Mouse (Mus musculus) C2C12 (cell line): Measurements from ENCODE around the gene Lzts2. TPM values are rescaled to one million over a fixed set of nuclear protein-coding genes. Genes with fewer than 3 reads are reported as not detected.
A peak's percentile ranks its signal among the peaks of the same experiment; 100 is the strongest.

ENCODE experiments used
- H3K27me3 ChIP-seq: one replicate; pipeline ENCODE4 v1.6.1; 2011; ENCODE audit not compliant: control insufficient read depth, insufficient read depth, insufficient read length
- H3K36me3 ChIP-seq: one replicate; pipeline ENCODE4 v1.6.1; 2011; ENCODE audit not compliant: control insufficient read depth, insufficient read depth
- H3K4me3 ChIP-seq: one replicate; pipeline ENCODE4 v1.5.1; 2011; ENCODE audit warnings: mild to moderate bottlenecking, control low read depth; ENCODE audit not compliant: poor library complexity, insufficient read depth, severe bottlenecking
- H3K79me2 ChIP-seq: one replicate; pipeline ENCODE4 v1.6.1; 2011; ENCODE audit not compliant: control insufficient read depth, insufficient read depth
- H3K79me3 ChIP-seq: one replicate; pipeline ENCODE4 v1.6.1; 2011; ENCODE audit warnings: low read depth, control low read depth
- H3ac ChIP-seq: one replicate; pipeline ENCODE3; 2011; ENCODE audit warnings: low read depth; ENCODE audit not compliant: control insufficient read depth, insufficient read length
- CEBPB ChIP-seq: IDR thresholded peaks from one replicate; pipeline ENCODE4 v1.6.1; 2011; ENCODE audit warnings: low read depth, mild to moderate bottlenecking, control low read depth, moderate library complexity
- CTCF ChIP-seq: IDR thresholded peaks from one replicate; pipeline ENCODE4 v1.5.1; 2011; ENCODE audit not compliant: control insufficient read depth, insufficient read depth, insufficient read length
- FOSL1 ChIP-seq: IDR thresholded peaks from one replicate; pipeline ENCODE4 v1.8.0; 2011; ENCODE audit warnings: mild to moderate bottlenecking, low read length; ENCODE audit not compliant: poor library complexity, insufficient read depth, severe bottlenecking
- MAX ChIP-seq: IDR thresholded peaks from one replicate; pipeline ENCODE4 v1.6.1; 2011; ENCODE audit warnings: mild to moderate bottlenecking, control low read depth
- MYOD1 ChIP-seq: IDR thresholded peaks from one replicate; pipeline ENCODE4 v1.6.1; 2011; ENCODE audit warnings: low read depth; ENCODE audit not compliant: control insufficient read depth, insufficient read length
- MYOG ChIP-seq: IDR thresholded peaks from one replicate; pipeline ENCODE4 v1.6.1; 2011; ENCODE audit not compliant: control insufficient read depth, insufficient read length; ENCODE audit errors: extremely low read depth
- USF1 ChIP-seq: IDR thresholded peaks from one replicate; pipeline ENCODE4 v1.6.1; 2011; ENCODE audit warnings: low read depth, mild to moderate bottlenecking, control low read depth, moderate library complexity
- polyA plus RNA-seq: library from polyadenylated mRNA; unstranded; fragments of >200 nt; fragmentation: generic; extraction: Trizol; gene quantifications from one replicate; pipeline ENCODE4 v1.2.1, GENCODE M21; 2012; ENCODE audit warnings: missing spikeins

Lzts2 gene
- polyA plus RNA-seq, 1 experiment, result 59.2 TPM

- H3ac ChIP-seq, result peak overlapping the region; percentile 34
- peak overlapping the region; percentile 57 for H3K4me3 ChIP-seq
- no peaks in the 10 kb centered on the region for H3K27me3 ChIP-seq
- H3K79me3 ChIP-seq, result peaks cover 2% of the 10 kb centered on the region
- TF ChIP-seq CTCF (no peak), CEBPB (no peak), MYOG (no peak)
- no peaks in the 10 kb centered on the region for H3K36me3 ChIP-seq
- no peaks in the 10 kb centered on the region for H3K79me2 ChIP-seq
Observed at GRCm38 (mm10) chr19:45075323-45076035, 61.3 kb downstream of the Lzts2 start.

DNA sequence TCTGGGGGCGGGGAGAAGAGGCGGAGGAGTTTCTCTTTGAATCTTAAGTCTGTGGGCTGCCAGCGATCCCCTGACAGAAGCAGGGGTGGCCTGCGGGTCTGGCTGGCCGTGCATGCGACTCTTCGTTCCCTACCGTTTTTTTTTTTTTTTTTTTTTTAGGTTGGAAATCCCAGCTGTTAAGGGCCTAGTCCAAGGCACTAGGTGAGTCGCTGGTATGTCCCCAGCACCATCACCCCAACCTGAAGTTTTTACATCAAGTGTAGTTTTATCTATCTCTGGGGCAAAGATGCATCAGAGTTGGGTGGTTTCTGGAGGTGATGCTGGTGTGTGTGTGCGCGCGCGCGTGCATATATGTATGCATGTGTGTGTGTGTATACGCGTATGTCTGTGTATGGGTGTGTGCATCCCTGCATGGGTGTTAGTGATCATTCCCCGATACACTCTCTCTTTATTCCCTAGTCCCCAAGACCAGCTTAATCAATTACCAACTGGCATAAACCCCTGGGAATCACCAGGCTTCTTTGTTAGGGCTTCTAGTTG lies 61.9 kb downstream of the Lzts2 start:
- no peak overlapping the region for H3K4me3 ChIP-seq
- TF ChIP-seq CEBPB (no peak), CTCF (no peak), USF1 (no peak), MYOG (no peak), MAX (no peak), FOSL1 (no peak), MYOD1 (no peak)
- H3K79me3 ChIP-seq, result peaks cover 2% of the 10 kb centered on the region
- H3ac ChIP-seq, result no peak overlapping the region
- H3K36me3 ChIP-seq, result no peaks in the 10 kb centered on the region
- no peaks in the 10 kb centered on the region for H3K79me2 ChIP-seq
- H3K27me3 ChIP-seq, result no peaks in the 10 kb centered on the region

Other genes with a start within 250 kb of the Lzts2 start
- gene Slf2, start 83.3 kb upstream of the Lzts2 start, polyA plus RNA-seq, result 9.1 TPM
- 0.30 TPM for gene Sema4g, start 25.3 kb upstream of the Lzts2 start, polyA plus RNA-seq
- gene Twnk, start 8.8 kb upstream of the Lzts2 start, polyA plus RNA-seq, result 12.1 TPM
- gene Mrpl43, start 8.0 kb upstream of the Lzts2 start, polyA plus RNA-seq, result 63.0 TPM
- 0.14 TPM for gene Pdzd7, start 31.3 kb downstream of the Lzts2 start, polyA plus RNA-seq
- 29.2 TPM for gene Sfxn3, start 33.1 kb downstream of the Lzts2 start, polyA plus RNA-seq
- 7.8 TPM for gene Kazald1, start 60.8 kb downstream of the Lzts2 start, polyA plus RNA-seq
- not detected for gene Tlx1, start 136.3 kb downstream of the Lzts2 start, polyA plus RNA-seq
- gene Lbx1, start 221.4 kb downstream of the Lzts2 start, polyA plus RNA-seq, result 0.02 TPM